Mouse (Mus musculus) testis, adult 2 months (tissue): ENCODE results near the gene Polr2m. TPM values are rescaled to one million over a fixed set of nuclear protein-coding genes. Genes with fewer than 3 reads are reported as not detected.

Experiments
- H3K27ac ChIP-seq: fragments of 200-500 bp; 2 replicates; pipeline ENCODE4 v1.5.1; 2012; ENCODE audit warnings: low read depth, low read length; ENCODE audit not compliant: control insufficient read depth, insufficient read depth
- H3K27me3 ChIP-seq: fragments of 200-500 bp; 2 replicates; pipeline ENCODE4 v1.6.1; 2012; ENCODE audit warnings: mild to moderate bottlenecking, low read length, moderate library complexity; ENCODE audit not compliant: control insufficient read depth, insufficient read depth
- H3K36me3 ChIP-seq: fragments of 200-500 bp; 2 replicates; pipeline ENCODE4 v1.6.1; 2012; ENCODE audit warnings: mild to moderate bottlenecking, low read length; ENCODE audit not compliant: control insufficient read depth, insufficient read depth
- H3K4me1 ChIP-seq: fragments of 200-500 bp; 2 replicates; pipeline ENCODE4 v1.6.1; 2012; ENCODE audit warnings: low read length; ENCODE audit not compliant: control insufficient read depth, insufficient read depth
- H3K4me3 ChIP-seq: fragments of 200-500 bp; 2 replicates; pipeline ENCODE4 v1.5.1; 2012; ENCODE audit warnings: low read depth, mild to moderate bottlenecking, low read length, moderate library complexity, mixed read lengths; ENCODE audit not compliant: control insufficient read depth
- CTCF ChIP-seq: fragments of 200-500 bp; IDR thresholded peaks from 2 replicates; pipeline ENCODE4 v1.5.1; 2012; ENCODE audit warnings: low read depth, mild to moderate bottlenecking, inconsistent platforms, low read length, moderate library complexity; ENCODE audit not compliant: control insufficient read depth, insufficient read depth, insufficient replicate concordance
- POLR2A ChIP-seq: fragments of 200-500 bp; IDR thresholded peaks from 2 replicates; pipeline ENCODE4 v1.6.1; 2012; ENCODE audit warnings: low read depth, mild to moderate bottlenecking, inconsistent platforms, low read length, moderate library complexity; ENCODE audit not compliant: control insufficient read depth
- polyA plus RNA-seq: library from polyadenylated mRNA; depleted of rRNA; stranded (reverse); fragments of >200 nt; gene quantifications from 2 replicates; pipeline ENCODE4 v1.2.3, GENCODE M21; 2012; rRNA removed

The Polr2m gene
- polyA plus RNA-seq: 23.8 and 30.9 TPM in 2 replicates

DNA sequence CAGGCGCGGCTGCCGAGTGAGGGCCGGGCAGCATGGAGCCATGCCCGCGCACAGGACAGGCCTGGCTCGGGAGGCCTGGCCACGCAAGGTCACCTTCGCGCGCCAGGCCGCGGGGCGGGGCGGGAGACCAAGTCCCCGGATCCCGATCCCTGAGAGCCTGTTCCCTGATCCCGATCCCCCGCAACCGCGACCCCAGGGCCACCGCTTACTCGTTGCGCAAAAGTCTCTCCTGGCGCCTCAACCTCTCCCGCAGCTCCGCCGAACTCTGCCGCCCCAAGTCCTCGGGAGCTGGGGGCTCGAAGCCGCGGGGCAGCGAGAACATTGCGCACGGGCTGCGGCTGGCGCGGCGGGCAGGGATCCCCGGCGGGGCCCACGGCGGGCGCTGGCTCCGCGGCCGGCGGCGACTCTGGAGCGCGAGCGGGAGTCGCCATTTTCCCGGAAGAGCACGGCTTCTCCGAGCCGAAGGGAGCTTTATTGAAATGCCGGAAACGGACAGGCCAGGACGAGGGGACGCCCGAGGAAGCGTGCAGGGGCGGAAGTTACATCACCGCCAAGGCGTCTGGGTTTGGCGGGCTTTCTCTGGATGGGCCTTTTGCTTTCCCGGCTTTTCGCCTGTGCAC, at the start of gene Polr2m:
Gene Polr2m, minus strand, starts transcription at position 461 of the 620 bp plus-strand sequence.
- no peaks in the 10 kb centered on the region; the same call in 1 of the 2 replicates for H3K36me3 ChIP-seq
- H3K4me3 ChIP-seq: peak within 1 kb of the TSS; percentile 99
- TF ChIP-seq CTCF (no peak), POLR2A (peak; percentile 62)
- H3K4me1 ChIP-seq: no peaks in the 10 kb centered on the region; the same call in 1 of the 2 replicates
- H3K27me3 ChIP-seq: no peaks in the 10 kb centered on the region
- H3K27ac ChIP-seq: peak within 1 kb of the TSS; percentile 99

DNA sequence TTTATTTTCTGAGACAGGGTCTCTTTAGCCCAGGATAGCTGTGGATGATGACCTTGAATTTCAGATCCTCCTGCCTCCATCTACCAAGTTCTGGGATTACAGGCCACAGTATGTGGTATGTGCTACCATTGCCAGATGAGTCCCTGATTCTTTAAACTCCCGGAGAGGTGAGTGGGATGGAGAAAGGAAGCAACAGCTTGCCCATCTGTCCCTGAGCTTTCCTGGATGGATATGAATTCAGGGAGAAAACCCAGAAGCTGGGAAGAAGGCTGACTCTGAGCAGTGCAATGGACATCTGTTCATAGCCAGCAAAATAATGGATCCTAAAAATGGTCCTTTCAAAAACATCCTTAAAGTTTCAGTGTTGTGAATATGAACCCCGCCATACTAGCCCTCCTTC, 49.3 kb upstream of the Polr2m start:
- TF ChIP-seq CTCF: no peak
- no peak for TF ChIP-seq POLR2A
- no peaks in the 10 kb centered on the region for H3K4me1 ChIP-seq
- H3K27me3 ChIP-seq: no peaks in the 10 kb centered on the region

DNA sequence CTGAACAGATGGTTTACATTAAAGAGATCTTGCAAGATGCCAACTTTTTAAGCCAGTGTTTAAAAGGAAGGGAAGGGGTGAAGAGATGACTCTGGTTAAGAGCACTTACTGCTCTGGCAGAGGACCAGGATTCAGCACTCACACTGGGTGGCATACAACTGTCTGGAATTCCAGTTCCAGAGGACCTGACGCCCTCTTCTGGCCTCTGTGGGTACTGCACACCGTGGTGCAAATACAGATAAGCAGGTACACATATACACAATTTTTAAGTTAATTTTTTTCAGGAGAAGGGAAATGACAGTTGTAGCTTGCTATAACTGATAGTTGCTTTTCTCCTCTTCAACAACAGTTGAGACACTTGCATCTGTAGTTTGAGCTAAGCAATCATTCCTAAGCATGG, 44.2 kb upstream of the Polr2m start:
- H3K27ac ChIP-seq: no peak overlapping the region
- no peak overlapping the region for H3K4me3 ChIP-seq
- TF ChIP-seq POLR2A: no peak
- TF ChIP-seq CTCF: peak; percentile 77; the same call in 1 of the 2 replicates
- no peaks in the 10 kb centered on the region for H3K36me3 ChIP-seq
- H3K4me1 ChIP-seq: no peaks in the 10 kb centered on the region
- H3K27me3 ChIP-seq: no peaks in the 10 kb centered on the region

More for the DNA sequence above, 49.3 kb upstream of the Polr2m start:
- Histone ChIP-seq H3K27ac (no peak overlapping the region), H3K36me3 (no peaks in the 10 kb centered on the region), H3K4me3 (no peak overlapping the region)

DNA sequence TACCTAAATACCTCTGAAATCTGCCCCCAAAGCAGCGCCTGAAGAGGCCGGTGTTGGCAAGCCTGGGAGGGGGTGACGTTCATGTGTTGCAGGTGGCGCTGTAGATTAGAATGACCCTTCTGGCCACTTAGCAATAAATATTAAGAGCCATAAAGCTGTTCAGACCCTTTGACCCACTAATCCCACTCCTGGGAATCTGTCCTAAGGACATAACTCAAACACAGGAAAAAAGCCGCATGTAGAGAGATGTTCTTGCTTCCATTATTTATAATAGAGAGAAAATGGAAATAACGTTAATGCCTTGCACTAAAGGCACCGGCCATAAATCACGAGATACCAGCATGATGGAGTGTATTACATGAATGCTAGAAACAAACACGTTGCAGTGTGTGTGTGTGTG, 41.7 kb upstream of the Polr2m start:
- H3K36me3 ChIP-seq: no peaks in the 10 kb centered on the region
- TF ChIP-seq CTCF (no peak), POLR2A (no peak)
- H3K4me3 ChIP-seq: no peak overlapping the region
- no peak overlapping the region for H3K27ac ChIP-seq
- H3K4me1 ChIP-seq: no peaks in the 10 kb centered on the region
- H3K27me3 ChIP-seq: no peaks in the 10 kb centered on the region

DNA sequence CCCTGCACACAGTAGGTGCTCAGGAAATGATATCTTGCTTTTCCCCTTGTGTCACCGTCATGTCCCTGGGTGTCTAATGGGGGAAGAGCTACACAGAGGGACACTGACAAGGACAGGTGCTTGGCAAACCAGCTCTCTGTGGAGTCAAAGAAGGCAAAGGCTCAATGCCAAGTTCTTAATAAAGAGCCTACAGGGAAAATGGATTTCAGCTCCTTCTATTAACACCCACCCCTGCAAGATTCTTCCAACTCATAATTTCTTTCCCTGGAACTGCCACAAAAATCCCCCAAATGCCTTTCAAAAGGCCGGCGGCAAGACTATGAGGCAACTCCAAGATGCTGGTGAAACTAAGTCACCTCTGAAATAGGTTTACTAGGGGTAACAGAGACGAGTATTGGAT, 38.2 kb upstream of the Polr2m start:
- H3K4me1 ChIP-seq: no peaks in the 10 kb centered on the region
- H3K36me3 ChIP-seq: no peaks in the 10 kb centered on the region
- no peaks in the 10 kb centered on the region for H3K27me3 ChIP-seq
- no peak overlapping the region for H3K4me3 ChIP-seq
- TF ChIP-seq CTCF (no peak), POLR2A (no peak)
- no peak overlapping the region for H3K27ac ChIP-seq

DNA sequence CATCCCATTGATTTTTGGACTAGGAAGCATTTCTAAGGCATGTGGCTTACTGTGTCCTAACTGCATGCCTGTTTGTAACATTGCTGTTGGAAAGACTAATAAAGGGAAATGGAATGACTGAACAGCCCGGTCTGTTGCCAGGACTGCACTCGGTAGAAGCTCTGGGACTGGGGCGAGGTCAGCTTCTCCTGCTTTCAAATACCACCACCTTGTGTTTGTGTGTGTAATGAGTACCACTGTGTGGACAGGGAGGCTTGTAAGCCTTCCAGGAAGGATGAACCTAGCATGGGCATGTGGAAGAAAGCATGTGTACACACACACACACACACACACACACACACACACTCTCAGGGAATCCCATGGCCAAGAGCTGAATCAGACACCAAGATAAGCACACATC, 34.1 kb upstream of the Polr2m start:
- Histone ChIP-seq H3K4me1 (no peaks in the 10 kb centered on the region), H3K27me3 (no peaks in the 10 kb centered on the region), H3K36me3 (no peaks in the 10 kb centered on the region), H3K27ac (no peak overlapping the region), H3K4me3 (no peak overlapping the region)
- no peak for TF ChIP-seq POLR2A
- no peak for TF ChIP-seq CTCF

DNA sequence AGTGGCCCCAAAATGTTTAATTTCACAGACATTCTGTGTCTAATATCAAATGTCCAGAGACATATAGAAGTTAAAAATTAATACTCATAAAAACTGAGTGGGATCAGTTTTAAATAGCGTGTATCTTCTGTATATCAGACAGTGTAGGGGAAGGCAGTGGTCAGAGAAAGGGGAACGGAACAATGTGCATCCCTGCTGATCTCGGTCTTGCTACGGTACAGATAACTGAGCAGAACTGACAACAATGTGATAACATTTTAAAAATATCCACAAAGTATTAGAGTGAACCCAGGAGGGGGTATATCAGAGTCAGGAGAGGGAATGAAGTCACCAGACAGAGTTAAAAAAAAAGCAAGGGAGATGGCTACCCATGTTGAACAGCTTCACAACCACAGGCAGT, 31.8 kb upstream of the Polr2m start:
- H3K36me3 ChIP-seq: no peaks in the 10 kb centered on the region
- H3K27ac ChIP-seq: no peak overlapping the region
- H3K27me3 ChIP-seq: no peaks in the 10 kb centered on the region
- TF ChIP-seq POLR2A (no peak), CTCF (no peak)
- H3K4me3 ChIP-seq: no peak overlapping the region
- H3K4me1 ChIP-seq: no peaks in the 10 kb centered on the region

DNA sequence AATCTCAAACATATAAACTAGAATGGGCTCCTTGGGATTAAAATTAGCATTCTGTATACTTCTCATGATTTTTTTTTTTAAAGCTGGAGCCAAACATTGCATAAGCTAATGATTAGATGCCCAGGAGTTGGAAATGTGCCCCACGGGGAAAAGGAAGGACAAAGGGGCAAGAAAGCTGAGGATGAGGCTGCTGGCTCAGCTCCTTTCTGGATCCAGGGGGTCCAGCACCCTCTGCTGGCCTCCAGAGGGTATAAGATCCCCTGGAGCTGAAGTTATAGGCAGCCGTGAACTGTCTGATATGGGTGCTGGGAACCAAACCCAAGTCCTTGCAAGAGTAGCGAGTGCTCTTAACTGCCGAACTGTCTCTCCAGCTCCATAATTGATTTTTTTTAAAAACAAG, 30.1 kb upstream of the Polr2m start:
- Histone ChIP-seq H3K27ac (no peak overlapping the region), H3K4me3 (no peak overlapping the region), H3K36me3 (no peaks in the 10 kb centered on the region), H3K4me1 (no peaks in the 10 kb centered on the region), H3K27me3 (no peaks in the 10 kb centered on the region)
- TF ChIP-seq POLR2A (no peak), CTCF (no peak)
